Mouse (Mus musculus): ENCODE results near the gene Fggy.

DNA sequence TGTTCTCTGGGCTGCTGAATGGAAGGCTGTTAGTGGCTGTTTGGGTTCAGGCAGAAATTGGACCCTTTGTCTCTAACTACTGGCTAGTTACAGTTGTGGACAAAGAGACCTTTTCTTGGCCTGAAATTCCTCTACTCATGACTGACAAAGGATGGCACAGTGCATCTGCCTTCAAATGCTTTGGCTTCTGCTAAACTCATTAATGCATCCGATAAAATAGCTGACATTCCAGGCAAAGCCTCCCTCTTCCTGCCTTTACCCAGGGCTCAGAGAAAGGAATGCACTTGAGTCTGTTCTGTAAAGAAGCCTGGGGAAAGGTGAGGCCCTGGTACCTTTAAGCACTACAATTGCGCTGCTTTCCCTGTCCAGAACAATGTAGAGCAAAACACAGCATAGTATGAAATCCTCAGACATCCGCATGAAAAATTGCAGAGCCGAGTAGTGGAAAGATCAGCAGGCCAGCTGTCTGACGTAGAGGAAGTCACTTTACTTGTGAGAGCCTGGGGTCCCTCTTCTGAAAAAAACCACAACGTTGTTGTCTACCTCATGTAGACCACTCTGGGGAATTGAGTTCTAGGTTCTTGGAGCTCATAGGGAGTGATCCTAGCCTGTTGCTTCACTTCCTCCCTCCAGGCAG, 288.8 kb downstream of the Fggy start:
- TF ChIP-seq CTCF (conservative IDR thresholded peaks at IDR 0.05; ENCODE audit: insufficient read depth, insufficient read length, low read depth, low read length) (no peak), POLR2A (IDR thresholded peaks at IDR 0.05; ENCODE audit: low read depth, low read length) (no peak)

Data from kidney, adult 2 months (tissue).